Mouse (Mus musculus): ENCODE data around the gene Rspo1. TPM values are rescaled to one million over a fixed set of nuclear protein-coding genes. Genes with fewer than 3 reads are reported as not detected.

Gene Rspo1
- polyA plus RNA-seq, 1 experiment from 2014 or later = 1.2 TPM

DNA sequence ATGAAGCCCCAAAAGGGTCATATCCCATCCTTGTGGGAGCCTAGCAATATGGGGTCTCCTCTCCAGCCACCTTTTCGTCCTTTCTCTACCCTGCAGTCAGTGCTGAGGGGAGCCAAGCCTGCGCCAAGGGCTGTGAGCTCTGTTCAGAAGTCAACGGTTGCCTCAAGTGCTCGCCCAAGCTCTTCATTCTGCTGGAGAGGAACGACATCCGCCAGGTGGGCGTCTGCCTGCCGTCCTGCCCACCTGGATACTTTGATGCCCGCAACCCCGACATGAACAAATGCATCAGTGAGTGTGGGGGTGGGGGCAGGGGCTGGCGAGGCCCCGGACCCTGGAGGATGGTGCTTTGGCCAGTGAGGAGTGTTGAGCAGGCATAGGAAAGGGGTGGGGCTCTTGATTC is 18.7 kb downstream of the Rspo1 start:
- 46% methylated on average over 12 of the region's 12 CpGs for WGBS
- no peak for ATAC-seq (ENCODE audit: low FRiP score)
- no peak overlapping the region for H3K27ac ChIP-seq (replicated peaks)

DNA sequence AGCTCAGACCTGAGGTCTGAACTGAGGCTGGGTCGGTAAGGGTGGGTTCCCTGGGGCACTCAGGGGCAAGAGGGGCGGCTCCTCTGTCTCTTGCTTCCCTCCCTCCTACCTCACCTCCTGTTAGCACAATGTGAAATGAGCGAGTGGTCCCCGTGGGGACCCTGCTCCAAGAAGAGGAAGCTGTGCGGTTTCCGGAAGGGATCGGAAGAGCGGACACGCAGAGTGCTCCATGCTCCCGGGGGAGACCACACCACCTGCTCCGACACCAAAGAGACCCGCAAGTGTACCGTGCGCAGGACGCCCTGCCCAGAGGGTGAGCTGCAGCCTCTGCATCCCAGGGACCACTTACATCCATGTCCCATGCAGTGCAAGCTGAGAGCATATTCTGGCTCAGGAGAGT is 21.2 kb downstream of the Rspo1 start:
- H3K4me3 ChIP-seq (replicated peaks) = no peak overlapping the region
- no peaks in the 10 kb centered on the region for H3K9me3 ChIP-seq (replicated peaks)
- H3K27me3 ChIP-seq (replicated peaks) = peaks cover 28% of the 10 kb centered on the region
- H3K36me3 ChIP-seq = no peaks in the 10 kb centered on the region
- ATAC-seq (ENCODE audit: low FRiP score) = no peak
- H3K4me2 ChIP-seq = no peak overlapping the region
- H3K27ac ChIP-seq (replicated peaks) = no peak overlapping the region
- 48% methylated on average over 15 of the region's 15 CpGs for WGBS
- H3K4me1 ChIP-seq = peaks cover 3% of the 10 kb centered on the region; the same call in 1 of the 2 replicates
- H3K9ac ChIP-seq (replicated peaks) = no peak overlapping the region

More for the DNA sequence above, 18.7 kb downstream of the Rspo1 start:
- Histone ChIP-seq H3K4me2 (no peak overlapping the region), H3K4me1 (peaks cover 3% of the 10 kb centered on the region; the same call in 1 of the 2 replicates), H3K9ac (replicated peaks) (no peak overlapping the region), H3K36me3 (no peaks in the 10 kb centered on the region), H3K27me3 (replicated peaks) (peaks cover 28% of the 10 kb centered on the region), H3K4me3 (replicated peaks) (no peak overlapping the region), H3K9me3 (replicated peaks) (no peaks in the 10 kb centered on the region)

DNA sequence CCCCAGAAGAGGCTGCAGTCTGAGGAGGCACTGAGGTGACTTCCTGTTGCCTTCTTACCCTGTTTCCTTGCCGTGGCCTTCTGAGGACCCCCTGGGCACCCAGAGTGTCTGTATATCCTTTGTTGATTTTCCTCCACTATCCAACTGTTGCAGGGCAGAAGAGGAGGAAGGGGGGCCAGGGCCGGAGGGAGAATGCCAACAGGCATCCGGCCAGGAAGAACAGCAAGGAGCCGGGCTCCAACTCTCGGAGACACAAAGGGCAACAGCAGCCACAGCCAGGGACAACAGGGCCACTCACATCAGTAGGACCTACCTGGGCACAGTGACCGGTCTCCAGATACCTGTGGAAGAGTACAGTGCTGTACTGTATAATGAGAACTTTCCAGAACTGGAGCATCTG is 22.0 kb downstream of the Rspo1 start:
- WGBS = 69% methylated on average over 6 of the region's 6 CpGs
- Histone ChIP-seq H3K4me3 (replicated peaks) (no peak overlapping the region), H3K4me1 (peaks cover 3% of the 10 kb centered on the region; the same call in 1 of the 2 replicates), H3K27me3 (replicated peaks) (peaks cover 28% of the 10 kb centered on the region), H3K9me3 (replicated peaks) (no peaks in the 10 kb centered on the region), H3K4me2 (no peak overlapping the region), H3K9ac (replicated peaks) (no peak overlapping the region), H3K27ac (replicated peaks) (no peak overlapping the region), H3K36me3 (no peaks in the 10 kb centered on the region)
- ATAC-seq (ENCODE audit: low FRiP score) = no peak

DNA sequence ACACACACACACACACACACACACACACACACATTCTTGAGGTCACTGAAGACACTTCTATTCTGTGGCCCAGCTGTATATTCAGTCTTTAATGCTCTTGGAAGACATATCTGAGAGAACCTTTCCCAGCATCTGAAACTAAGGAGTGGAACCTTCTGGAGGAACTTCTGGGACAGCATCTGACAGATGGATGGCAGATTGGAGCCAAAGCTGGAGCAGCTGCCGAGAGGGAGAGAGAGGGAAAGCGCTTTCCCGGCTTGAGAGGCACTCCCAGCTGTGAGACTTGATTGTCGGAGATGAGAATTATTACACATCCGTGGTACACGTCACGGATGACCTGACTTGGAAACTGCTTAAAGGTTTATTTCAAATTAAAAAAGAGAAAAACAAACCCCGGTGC is 22.5 kb downstream of the Rspo1 start:
- Histone ChIP-seq H3K9ac (replicated peaks) (no peak overlapping the region), H3K4me3 (replicated peaks) (no peak overlapping the region), H3K27ac (replicated peaks) (no peak overlapping the region), H3K4me2 (no peak overlapping the region), H3K36me3 (no peaks in the 10 kb centered on the region), H3K9me3 (replicated peaks) (no peaks in the 10 kb centered on the region), H3K27me3 (replicated peaks) (peaks cover 28% of the 10 kb centered on the region), H3K4me1 (peaks cover 3% of the 10 kb centered on the region; the same call in 1 of the 2 replicates)
- ATAC-seq (ENCODE audit: low FRiP score) = no peak
- 46% methylated on average over 8 of the region's 8 CpGs for WGBS

DNA sequence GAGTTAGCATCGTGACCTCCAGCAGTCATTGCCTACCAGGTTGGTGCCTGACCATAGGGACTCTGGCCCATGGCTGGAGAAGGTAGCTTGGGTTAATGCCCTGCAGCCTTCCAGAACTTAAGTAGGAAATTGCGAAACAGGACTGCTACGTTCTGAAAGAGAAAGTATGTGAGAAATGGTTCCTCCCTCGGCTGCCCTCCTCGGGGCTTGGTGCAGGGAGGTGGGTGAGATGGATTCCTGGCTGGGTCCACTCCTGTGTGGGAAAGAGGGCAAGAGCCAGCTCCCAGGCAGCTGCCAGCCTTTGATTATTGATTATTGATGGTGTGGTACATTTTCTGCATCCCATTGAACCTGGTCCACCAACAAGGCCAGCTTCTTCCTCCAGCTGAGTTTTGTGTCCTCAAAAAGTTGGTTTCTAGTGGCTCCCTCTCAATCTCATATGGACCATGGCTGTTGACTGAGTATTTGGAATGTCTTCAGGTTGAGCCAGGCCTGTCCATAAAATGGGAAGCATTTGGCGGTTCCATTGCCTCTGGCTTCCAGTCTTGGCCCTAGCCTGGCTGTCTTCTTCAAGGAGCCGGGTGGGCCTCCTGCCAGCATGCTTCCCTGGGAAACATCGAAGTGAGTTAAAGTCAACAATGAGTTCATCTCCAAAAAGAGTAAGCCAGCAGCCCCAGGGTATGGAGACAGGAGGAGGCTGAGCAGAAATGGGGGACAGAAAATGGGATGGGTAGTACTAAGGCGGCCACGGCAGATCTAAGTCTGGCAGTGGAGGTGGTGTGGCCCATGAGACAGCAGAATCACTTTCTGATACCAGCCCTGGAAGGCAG is 29.8 kb downstream of the Rspo1 start, which contains the start of gene Gnl2:
Gene Gnl2 (plus strand): TSS at position 780 of the 830 bp plus-strand sequence.
- H3K4me2 ChIP-seq = no peak within 1 kb of the TSS
- 0 out of 2 replicates have a peak, but pooled peaks cover 6% of the 10 kb centered on the region for H3K27me3 ChIP-seq (replicated peaks)
- H3K4me3 ChIP-seq (replicated peaks) = no peak within 1 kb of the TSS
- no peaks in the 10 kb centered on the region for H3K4me1 ChIP-seq
- 88% methylated on average over 10 of the region's 10 CpGs for WGBS
- ATAC-seq (ENCODE audit: low FRiP score) = no peak
- H3K9me3 ChIP-seq (replicated peaks) = no peaks in the 10 kb centered on the region
- no peak within 1 kb of the TSS for H3K9ac ChIP-seq (replicated peaks)
- no peaks in the 10 kb centered on the region for H3K36me3 ChIP-seq
- H3K27ac ChIP-seq (replicated peaks) = no peak within 1 kb of the TSS

DNA sequence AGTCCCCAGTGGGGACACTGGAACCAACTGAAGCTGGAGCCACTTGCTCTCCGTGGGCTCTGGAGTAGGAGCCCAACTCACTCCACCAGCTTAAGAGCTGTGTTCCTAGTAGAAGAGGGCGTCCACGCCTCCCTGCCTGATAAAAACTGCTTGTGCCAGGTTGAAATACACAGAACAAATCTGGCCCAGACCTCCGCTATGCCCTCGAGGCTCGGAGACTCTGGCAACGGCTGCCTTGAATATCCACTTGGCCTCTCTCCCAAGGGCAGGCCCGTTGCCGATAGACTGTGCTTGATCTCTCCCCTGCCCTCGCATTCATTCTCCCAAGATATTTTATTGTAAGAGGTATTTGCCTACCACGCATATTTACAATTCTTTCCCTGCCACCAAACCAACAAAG is 31.2 kb downstream of the Rspo1 start:
- Histone ChIP-seq H3K9me3 (replicated peaks) (no peaks in the 10 kb centered on the region), H3K9ac (replicated peaks) (no peak overlapping the region), H3K27ac (replicated peaks) (no peak overlapping the region), H3K4me2 (no peak overlapping the region), H3K27me3 (replicated peaks) (0 out of 2 replicates have a peak, but pooled peaks cover 6% of the 10 kb centered on the region), H3K4me3 (replicated peaks) (no peak overlapping the region), H3K4me1 (no peaks in the 10 kb centered on the region), H3K36me3 (no peaks in the 10 kb centered on the region)
- 80% methylated on average over 11 of the region's 11 CpGs for WGBS
- ATAC-seq (ENCODE audit: low FRiP score) = no peak

DNA sequence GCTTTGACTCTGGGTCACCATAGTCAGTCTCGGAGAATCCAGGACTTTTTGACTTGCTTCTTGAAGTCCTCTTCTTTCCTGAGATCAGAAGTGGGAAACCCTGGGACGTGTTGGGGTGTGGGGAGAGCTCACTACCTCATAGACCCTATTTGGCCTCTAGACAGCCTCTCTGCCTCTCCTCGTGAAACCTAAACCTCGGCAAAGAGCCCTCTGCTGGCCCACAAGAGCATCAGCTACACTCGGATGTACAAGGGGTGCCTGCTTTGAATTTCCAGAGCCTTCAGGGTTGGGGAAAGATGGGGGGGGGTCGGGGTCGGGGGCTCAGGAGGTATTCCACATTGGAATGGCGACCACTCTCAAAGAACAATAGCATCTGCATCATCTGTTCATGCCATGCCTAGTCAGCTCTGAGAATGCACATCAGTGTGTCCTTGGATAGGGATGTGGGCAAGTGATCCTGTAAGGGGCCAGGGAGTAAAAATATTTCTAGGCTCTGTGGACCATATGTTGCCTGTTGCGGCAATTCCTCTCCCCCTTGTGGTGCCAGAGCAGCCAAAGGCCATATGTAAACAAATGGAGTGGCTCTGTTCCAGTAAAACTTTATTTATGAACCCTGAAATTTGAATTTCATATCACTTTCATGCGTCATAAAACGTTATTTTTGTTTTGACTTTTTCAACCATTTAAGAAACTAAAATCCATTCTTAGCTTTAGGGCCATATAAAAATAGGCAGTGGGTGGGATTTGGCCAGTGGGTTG is 34.7 kb downstream of the Rspo1 start:
- Histone ChIP-seq H3K9me3 (replicated peaks) (no peaks in the 10 kb centered on the region), H3K9ac (replicated peaks) (no peak overlapping the region), H3K4me1 (no peaks in the 10 kb centered on the region), H3K4me2 (no peak overlapping the region), H3K4me3 (replicated peaks) (no peak overlapping the region), H3K36me3 (no peaks in the 10 kb centered on the region), H3K27ac (replicated peaks) (no peak overlapping the region), H3K27me3 (replicated peaks) (peaks cover 14% of the 10 kb centered on the region; the same call in 1 of the 2 replicates)
- WGBS = 32% methylated on average over 11 of the region's 11 CpGs
- no peak for ATAC-seq (ENCODE audit: low FRiP score)

DNA sequence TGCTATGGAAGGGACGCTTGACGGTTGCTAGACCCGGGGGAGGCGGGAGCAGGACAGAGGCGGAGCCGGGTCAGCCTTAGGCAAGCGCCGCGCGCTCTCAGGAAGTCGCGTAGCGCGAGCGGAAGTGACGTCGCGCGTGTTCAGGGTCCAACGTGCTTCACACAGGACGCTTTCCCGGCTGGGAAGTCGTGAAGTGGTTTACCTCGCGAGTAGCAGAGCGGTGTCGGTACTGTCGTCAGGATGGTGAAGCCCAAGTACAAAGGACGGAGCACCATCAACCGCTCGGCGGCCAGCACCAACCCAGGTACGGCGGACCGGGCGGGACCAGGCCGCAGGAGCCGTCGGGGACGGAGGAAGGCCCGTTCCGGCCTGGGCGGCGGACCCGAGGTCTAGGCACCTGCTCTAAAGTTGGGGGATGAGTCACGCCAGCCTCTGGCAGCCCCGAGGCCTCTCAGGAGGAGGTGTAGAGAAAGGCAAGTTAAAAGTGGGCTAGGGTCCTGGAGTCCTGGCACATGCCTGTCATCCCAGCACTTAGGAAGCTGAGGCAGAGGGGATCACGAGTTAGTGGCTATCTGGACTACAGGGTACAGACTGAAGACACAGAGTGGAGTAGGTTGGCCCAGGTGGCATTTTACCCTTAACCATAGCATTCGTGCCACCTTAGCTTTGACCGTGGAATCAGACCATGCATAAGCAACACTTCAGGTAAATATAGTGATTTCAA is 43.8 kb downstream of the Rspo1 start:
- peaks cover 13% of the 10 kb centered on the region for H3K36me3 ChIP-seq
- under 1% methylated on average over 50 of the region's 50 CpGs for WGBS
- peaks cover 14% of the 10 kb centered on the region; the same call in 1 of the 2 replicates for H3K27me3 ChIP-seq (replicated peaks)
- H3K27ac ChIP-seq (replicated peaks) = peak overlapping the region; percentile 66
- peak overlapping the region; percentile 82 for H3K9ac ChIP-seq (replicated peaks)
- ATAC-seq (ENCODE audit: low FRiP score) = peak; percentile 98
- peaks cover 23% of the 10 kb centered on the region for H3K4me1 ChIP-seq
- no peaks in the 10 kb centered on the region for H3K9me3 ChIP-seq (replicated peaks)
- peak overlapping the region; percentile 95 for H3K4me2 ChIP-seq
- H3K4me3 ChIP-seq (replicated peaks) = peak overlapping the region; percentile 96

DNA sequence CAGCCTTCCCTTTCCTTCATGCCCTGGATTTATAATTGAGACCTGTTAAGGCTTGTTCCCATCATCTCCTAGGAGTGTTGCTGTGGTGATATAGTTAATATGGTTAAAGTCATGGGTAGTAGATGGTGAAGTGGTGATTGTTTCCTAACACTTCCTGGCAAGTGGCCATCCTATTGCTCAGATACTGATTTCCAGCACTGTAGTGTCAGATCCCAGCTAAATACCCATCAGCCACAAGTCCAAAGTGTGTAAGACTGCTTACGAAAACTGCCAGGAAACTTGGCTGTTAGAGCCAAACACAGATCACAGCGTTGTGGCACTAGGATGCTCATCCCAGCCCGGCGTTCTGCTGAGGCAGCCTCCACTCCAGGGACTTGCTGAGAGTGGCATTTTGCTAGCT is 48.1 kb downstream of the Rspo1 start:
- H3K4me3 ChIP-seq (replicated peaks) = no peak overlapping the region

DNA sequence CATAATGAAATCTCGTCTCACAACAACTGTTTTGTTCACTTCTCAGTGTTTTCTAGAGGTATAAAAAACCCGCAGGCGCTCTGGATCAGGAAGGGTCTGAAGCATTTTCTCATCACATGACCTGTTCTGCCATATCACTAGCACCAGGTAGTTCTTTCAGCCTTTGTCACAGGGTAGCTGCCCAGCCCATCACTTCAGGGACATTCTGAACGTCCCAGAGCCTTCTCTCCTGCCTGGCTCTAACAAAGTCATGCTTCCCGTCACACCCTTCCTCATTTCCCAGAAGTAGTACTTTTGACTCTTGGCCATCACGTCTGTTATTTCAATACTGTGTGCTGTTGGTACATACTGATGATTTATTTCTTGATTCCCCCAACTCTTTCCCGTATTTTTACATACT is 58.2 kb downstream of the Rspo1 start:
- ATAC-seq (ENCODE audit: low FRiP score) = no peak
- WGBS = 92% methylated on average over 7 of the region's 7 CpGs
- H3K27me3 ChIP-seq (replicated peaks) = no peaks in the 10 kb centered on the region
- H3K4me3 ChIP-seq (replicated peaks) = no peak overlapping the region
- peaks cover 94% of the 10 kb centered on the region for H3K36me3 ChIP-seq
- H3K4me1 ChIP-seq = no peaks in the 10 kb centered on the region
- H3K9me3 ChIP-seq (replicated peaks) = no peaks in the 10 kb centered on the region
- no peak overlapping the region for H3K27ac ChIP-seq (replicated peaks)
- no peak overlapping the region for H3K9ac ChIP-seq (replicated peaks)
- no peak overlapping the region for H3K4me2 ChIP-seq

More for the DNA sequence above, 48.1 kb downstream of the Rspo1 start:
- WGBS = 82% methylated on average over 4 of the region's 4 CpGs
- Histone ChIP-seq H3K27ac (replicated peaks) (no peak overlapping the region), H3K9me3 (replicated peaks) (no peaks in the 10 kb centered on the region), H3K36me3 (peaks cover 43% of the 10 kb centered on the region), H3K9ac (replicated peaks) (no peak overlapping the region), H3K4me2 (no peak overlapping the region), H3K4me1 (peaks cover 23% of the 10 kb centered on the region), H3K27me3 (replicated peaks) (no peaks in the 10 kb centered on the region)
- no peak for ATAC-seq (ENCODE audit: low FRiP score)

DNA sequence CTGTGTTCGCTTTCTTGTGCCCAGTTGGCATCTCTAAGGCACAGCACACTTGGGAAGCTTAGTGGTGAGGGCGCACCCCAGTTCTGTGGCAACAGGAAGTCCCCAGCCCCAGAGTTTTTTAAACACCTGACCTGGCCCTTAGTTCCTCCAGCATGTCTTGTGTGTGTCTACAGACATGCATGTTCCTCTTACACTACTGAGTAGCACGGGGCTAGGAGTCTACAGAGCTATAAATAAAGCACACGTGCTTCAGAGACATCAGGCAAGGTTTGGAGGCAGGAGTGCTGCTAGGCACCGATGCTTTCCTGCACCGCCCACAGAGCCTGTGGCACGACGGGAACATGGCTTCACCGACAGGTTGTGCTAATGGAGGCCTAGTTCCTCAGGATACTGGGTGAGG is 69.2 kb downstream of the Rspo1 start:
- no peak overlapping the region for H3K9ac ChIP-seq (replicated peaks)
- no peaks in the 10 kb centered on the region for H3K27me3 ChIP-seq (replicated peaks)
- ATAC-seq (ENCODE audit: low FRiP score) = no peak
- 86% methylated on average over 9 of the region's 9 CpGs for WGBS
- no peak overlapping the region for H3K27ac ChIP-seq (replicated peaks)
- no peak overlapping the region for H3K4me3 ChIP-seq (replicated peaks)
- H3K9me3 ChIP-seq (replicated peaks) = no peaks in the 10 kb centered on the region
- H3K4me2 ChIP-seq = no peak overlapping the region
- peaks cover 5% of the 10 kb centered on the region for H3K4me1 ChIP-seq
- peaks cover 57% of the 10 kb centered on the region for H3K36me3 ChIP-seq

All from neural tube, embryonic 15.5 days (tissue).